Mouse (Mus musculus): Measurements from ENCODE around the gene Tnfrsf18. TPM values are rescaled to one million over a fixed set of nuclear protein-coding genes. Genes with fewer than 3 reads are reported as not detected.
A peak's percentile ranks its signal among the peaks of the same experiment; 100 is the strongest.

Gene Tnfrsf18
- polyA plus RNA-seq (2012; rRNA removed) = 5.9 and 6.6 TPM in 2 replicates

GRCm38 (mm10) chr4:156026013-156026412 is at the start of gene Tnfrsf18:
Gene Tnfrsf18 (plus strand): TSS chr4:156026164.
- DNase-seq (ENCODE audit: low read depth, low spot score) = no peak
- WGBS = 5% methylated on average over 4 of the region's 4 CpGs

- no peak for DNase-seq (ENCODE audit: low read depth, low spot score)
- 72% methylated on average over 12 of the region's 12 CpGs for WGBS
Measured at GRCm38 (mm10) chr4:155981436-155982082, 44.4 kb upstream of the Tnfrsf18 start.

- WGBS = 15% methylated on average over 2 of the region's 2 CpGs
- DNase-seq (ENCODE audit: low read depth, low spot score) = no peak
Measured at GRCm38 (mm10) chr4:155983788-155984187, 42.2 kb upstream of the Tnfrsf18 start.

DNA sequence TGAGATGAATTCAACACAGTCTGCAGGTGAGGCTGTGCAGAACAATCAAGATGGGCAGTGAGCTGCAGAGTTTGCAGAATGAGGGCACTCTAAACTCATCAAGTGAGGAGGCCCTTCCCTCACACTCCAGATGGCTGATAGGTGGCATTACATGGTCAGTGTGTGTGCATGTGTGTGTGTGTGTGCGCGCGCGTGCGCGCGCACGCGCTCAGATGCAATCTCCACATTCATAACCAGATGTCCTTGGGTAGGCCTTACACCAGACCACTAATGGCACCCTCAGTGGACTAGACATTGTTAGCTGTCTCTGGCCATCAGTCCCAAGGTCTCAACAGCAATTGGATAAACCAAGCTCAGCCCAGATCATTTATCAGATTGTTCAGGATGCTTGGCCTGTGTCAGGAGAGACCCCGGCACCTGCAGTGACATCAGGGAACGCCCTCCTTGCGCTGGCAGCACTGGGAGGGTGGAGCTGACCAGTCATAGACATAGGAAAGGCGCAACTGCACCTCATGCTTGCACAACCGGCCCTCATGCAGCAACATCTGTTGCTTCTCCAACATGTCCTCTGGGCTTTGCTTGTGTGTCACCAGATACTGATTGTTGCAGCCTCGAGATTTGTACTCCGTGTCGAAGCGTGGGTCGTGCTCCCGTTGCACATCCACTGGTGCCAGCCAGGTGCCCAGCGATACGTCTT is 34.6 kb upstream of the Tnfrsf18 start:
- DNase-seq (ENCODE audit: low read depth, low spot score) = no peak
- WGBS = 60% methylated on average over 22 of the region's 22 CpGs

GRCm38 (mm10) chr4:155991908-155992230 is 34.1 kb upstream of the Tnfrsf18 start:
- DNase-seq (ENCODE audit: low read depth, low spot score) = no peak
- 10% methylated on average over 37 of the region's 37 CpGs for WGBS

DNA sequence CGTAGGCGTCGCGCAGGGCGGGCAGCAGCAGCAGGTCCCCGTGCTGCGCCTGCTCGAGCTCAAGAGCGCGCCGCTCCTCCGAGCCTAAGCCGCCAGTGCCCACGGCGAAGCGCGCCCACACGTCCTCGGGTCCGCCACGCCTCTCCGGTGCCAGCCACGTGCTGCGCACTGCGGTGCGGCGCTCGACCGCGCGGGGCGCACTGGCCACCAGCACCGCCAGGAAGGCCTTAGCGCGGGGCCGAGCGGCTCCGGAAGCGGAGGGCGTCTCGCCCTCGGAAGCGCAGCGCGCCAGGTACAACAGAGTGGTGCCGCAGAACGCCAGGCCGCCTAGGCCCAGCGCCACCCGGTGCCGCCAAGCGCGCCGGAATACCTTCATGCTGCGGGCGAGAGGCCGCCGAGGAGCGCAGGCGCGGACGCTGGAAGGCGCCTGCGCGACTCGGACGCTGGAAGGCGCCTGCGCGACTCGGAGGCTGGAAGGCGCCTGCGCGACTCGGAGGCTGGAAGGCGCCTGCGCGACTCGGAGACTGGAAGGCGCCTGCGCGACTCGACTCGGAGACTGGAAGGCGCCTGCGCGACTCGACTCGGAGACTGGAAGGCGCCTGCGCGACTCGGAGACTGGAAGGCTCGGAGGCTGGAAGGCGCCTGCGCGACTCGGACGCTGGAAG is 33.6 kb upstream of the Tnfrsf18 start, which contains the start of the genes B3galt6 and Sdf4:
TSS of gene B3galt6 (minus strand) at position 409 of the 665 bp plus-strand sequence.
TSS of gene Sdf4 (plus strand) at position 632 of the 665 bp plus-strand sequence.
- peak; percentile 61 for DNase-seq (ENCODE audit: low read depth, low spot score)
- under 1% methylated on average over 99 of the region's 99 CpGs for WGBS

DNA sequence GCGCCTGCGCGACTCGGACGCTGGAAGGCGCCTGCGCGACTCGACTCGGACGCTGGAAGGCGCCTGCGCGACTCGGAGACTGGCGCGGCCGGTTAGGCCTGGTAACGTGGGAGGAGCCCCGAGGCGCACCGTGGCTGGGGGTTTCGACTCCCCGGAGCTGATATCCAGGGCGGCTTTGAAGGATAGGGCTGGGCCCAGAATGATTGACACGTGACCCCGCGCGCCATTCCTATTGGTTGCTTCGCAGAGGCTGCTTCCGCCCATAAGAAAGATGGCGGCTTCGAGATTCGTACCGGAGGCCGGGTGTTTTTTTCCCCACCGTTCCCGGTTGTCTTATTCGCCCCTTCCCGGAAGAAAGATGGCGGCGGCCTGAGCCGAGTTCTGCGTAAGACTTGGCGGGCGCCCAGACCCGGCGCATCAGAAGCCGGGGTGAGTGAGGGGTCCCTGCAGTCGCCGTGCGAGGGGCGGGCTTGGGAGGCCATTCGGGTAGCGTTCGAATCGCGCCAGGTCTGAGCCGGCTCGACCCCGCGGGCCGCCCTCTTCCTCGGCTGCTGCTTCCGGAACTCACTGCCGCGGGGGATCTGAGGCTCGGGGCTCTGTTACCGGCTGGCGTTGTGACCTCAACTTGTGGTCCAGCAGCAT is 32.9 kb upstream of the Tnfrsf18 start:
- DNase-seq (ENCODE audit: low read depth, low spot score) = peak; percentile 73
- WGBS = under 1% methylated on average over 70 of the region's 70 CpGs

- WGBS = 1% methylated on average over 15 of the region's 15 CpGs
- DNase-seq (ENCODE audit: low read depth, low spot score) = no peak
Measured at GRCm38 (mm10) chr4:155993606-155994005, 32.4 kb upstream of the Tnfrsf18 start.

DNA sequence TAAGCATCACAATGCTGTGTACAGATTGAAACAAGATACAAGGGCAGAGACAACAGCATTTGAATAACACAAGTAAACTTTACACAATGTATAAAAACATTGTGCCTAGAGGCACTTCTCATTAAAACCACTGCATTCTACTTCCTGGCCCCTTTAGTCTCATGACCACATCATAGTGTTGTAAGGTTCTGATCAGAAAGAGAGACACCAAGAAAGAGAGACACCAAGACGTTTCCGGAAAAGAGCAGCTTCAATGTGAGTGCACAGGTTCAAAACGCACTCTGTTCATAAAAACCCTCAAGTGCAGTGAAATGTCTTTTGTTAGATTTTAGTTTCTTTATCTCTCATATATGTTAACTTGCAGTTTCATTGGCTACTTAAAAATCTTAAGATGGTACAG is 21.9 kb upstream of the Tnfrsf18 start:
- no peak for DNase-seq (ENCODE audit: low read depth, low spot score)

DNA sequence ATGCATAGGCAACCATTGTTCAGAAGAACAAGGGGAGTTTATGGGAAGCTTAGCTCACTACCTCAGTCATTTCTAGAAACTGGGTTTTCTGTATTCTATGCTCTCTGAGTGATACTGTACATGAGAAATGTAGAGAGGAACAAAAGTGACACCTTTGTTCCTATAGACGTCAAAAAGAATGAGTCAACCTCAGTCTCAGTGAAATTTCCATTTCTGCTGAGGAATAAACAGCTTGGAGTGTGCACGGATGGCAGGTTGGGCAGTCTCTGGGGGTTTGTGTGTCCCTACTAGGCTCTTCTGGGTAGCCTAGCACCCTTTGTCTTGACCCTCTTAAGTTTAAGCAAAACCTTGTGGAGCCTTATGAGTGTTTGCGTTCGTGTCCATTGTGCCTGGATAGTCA is 17.6 kb upstream of the Tnfrsf18 start:
- 93% methylated on average over 4 of the region's 4 CpGs for WGBS

More for the DNA sequence above, 21.9 kb upstream of the Tnfrsf18 start:
- 87% methylated on average over 3 of the region's 3 CpGs for WGBS

GRCm38 (mm10) chr4:156013637-156014036 is 12.3 kb upstream of the Tnfrsf18 start, which contains the start of gene Tnfrsf4:
Gene Tnfrsf4 (plus strand): TSS chr4:156013843.
- WGBS = 72% methylated on average over 8 of the region's 8 CpGs
- no peak for DNase-seq (ENCODE audit: low read depth, low spot score)

More for the DNA sequence above, 17.6 kb upstream of the Tnfrsf18 start:
- DNase-seq (ENCODE audit: low read depth, low spot score) = no peak

DNA sequence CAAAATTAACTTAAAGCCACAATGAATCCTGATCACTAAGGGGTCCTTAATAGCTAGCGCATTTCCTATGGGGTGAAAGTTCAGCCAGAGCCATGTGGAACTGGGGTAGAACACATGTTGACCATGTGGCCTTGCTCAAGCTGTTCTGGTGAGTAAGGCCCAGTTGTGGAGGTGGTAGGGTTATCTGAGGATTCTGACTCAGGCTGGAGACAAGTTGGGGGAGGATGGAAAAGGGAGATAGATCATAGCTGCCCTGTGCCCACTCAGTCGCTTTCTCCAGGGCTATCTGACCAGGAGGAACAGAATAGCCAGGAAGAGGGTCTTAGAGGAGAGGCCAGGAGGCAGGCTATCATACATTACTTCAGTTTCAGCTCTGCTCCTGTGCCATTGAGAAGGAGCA is 11.5 kb upstream of the Tnfrsf18 start:
- 93% methylated on average over 2 of the region's 2 CpGs for WGBS
- DNase-seq (ENCODE audit: low read depth, low spot score) = no peak

DNA sequence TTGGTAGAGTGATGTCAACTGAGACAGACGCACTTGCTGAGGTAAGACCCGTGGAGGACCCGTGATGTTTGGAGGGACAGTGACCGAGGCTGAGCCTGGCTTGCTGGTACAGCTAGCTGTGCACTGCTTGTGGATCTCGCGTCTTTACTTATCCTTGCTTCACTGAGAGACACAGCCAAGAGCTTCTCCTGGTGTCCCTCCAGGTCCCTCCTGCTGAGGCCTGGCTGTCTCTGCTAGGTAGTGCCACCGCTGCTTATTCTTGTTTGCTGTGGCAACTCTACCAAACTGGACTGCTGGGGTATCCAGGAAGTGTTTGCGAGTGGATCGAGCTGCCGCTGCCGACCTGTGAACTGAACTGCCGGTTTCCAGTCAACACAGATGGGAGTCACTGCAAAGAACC is 6.2 kb upstream of the Tnfrsf18 start:
- 87% methylated on average over 12 of the region's 12 CpGs for WGBS
- no peak for DNase-seq (ENCODE audit: low read depth, low spot score)

DNA sequence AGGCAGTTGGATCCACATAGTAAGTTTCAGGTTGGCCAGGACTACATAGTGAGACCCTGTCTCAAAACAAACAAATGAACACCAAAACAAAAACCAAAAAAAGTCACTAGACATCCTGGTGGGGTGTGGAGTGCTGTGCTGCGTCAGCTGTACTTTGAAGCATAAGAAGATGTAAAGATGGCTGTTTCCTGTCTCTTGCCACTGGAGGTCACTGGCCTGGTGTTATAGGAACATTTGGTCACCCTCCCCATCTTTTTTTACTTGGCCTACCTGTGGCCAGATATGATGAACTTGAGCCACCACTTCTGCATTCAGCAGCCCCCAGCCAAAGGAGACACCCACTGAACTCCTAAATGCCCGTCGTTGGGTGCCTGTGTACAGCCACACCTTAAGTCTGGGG is 4.6 kb upstream of the Tnfrsf18 start:
- no peak for DNase-seq (ENCODE audit: low read depth, low spot score)
- WGBS = 53% methylated on average over 3 of the region's 3 CpGs

GRCm38 (mm10) chr4:156021942-156022419 is 4.0 kb upstream of the Tnfrsf18 start:
- no peak for DNase-seq (ENCODE audit: low read depth, low spot score)
- WGBS = 52% methylated on average over 9 of the region's 9 CpGs

DNA sequence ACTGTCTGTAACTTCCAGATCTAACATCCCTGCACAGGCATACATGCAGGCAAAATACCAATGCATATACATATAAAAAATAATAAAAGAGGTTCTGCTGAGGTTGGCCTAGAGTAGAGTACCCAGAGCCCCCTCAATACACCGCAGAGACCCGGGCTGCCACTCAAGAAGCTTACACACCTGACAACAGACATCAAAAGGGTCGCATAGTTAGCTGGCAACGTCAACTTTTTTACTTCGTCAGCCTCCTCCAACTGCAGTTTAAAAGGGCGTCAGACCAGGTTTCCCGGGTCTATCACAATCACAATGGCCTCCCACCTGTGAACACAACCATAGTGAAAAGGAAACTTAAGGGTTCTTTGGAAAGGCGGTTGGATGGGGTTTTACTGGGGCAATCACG is 2.4 kb upstream of the Tnfrsf18 start:
- whole genome bisulfite sequencing = 81% methylated on average over 9 of the region's 9 CpGs
- no peak for DNase-seq (ENCODE audit: low read depth, low spot score)

DNA sequence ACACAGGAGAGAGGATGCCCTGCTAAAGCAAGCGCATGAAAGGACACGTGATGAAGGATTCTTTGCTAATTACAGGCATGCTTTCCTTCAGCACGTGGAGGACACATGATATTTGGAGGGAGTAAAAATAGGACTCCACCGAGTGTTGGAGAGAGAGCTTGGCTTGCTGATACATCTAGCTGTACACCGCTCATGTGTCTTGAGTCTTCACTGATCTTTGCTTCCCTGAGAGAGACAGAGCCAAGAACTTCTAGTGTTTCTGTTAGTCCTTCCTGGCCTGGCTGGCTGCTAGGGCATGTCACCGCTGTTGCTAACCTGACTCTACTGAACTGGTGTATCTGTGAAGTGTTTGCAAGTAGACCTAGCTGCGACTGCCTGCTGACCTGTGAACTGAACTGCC is 1.8 kb upstream of the Tnfrsf18 start:
- DNase-seq (ENCODE audit: low read depth, low spot score) = no peak
- WGBS = 90% methylated on average over 7 of the region's 7 CpGs

- 94% methylated on average over 7 of the region's 7 CpGs for WGBS
- no peak for DNase-seq (ENCODE audit: low read depth, low spot score)
Measured at GRCm38 (mm10) chr4:156028580-156028979, 2.6 kb downstream of the Tnfrsf18 start.

DNA sequence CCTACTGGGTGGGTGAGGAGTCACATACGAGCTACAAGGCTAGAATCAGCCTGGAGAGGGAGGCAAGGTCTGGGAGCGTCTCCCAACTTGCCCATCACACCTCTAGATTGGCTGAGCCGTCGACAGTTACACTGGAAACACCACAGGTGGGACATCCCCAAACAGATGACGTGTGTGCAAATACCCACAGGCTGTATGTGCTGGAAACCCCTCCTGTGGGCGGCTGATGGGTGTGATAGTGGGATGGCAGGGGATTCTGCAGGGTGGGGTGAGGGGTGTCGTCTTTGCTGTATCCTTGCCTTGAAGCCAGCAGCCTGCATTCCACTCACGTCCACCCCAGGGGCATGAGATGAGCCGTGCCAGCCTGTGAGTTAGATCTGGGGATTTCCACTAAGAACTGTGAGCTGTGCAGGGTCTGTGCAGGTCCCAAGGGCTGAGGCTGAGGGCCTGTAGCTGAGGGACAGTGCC is 4.7 kb downstream of the Tnfrsf18 start:
- no peak for DNase-seq (ENCODE audit: low read depth, low spot score)
- 24% methylated on average over 9 of the region's 9 CpGs for WGBS

- no peak for DNase-seq (ENCODE audit: low read depth, low spot score)
Measured at GRCm38 (mm10) chr4:156031255-156031592, 5.3 kb downstream of the Tnfrsf18 start.

More at GRCm38 (mm10) chr4:156031255-156031592, 5.3 kb downstream of the Tnfrsf18 start:
- WGBS = 6% methylated on average over 7 of the region's 7 CpGs

Data from large intestine, adult 2 months (tissue).